Mouse (Mus musculus) adrenal gland, postnatal 10 days (tissue): ENCODE data around the gene Trpc5. TPM values are rescaled to one million over a fixed set of nuclear protein-coding genes. Genes with fewer than 3 reads are reported as not detected.

Source experiments
- DNase-seq: peaks from one replicate; pipeline ENCODE4 v3.0.0; 2021; ENCODE audit warnings: mixed read lengths
- total RNA-seq, 2 experiments: library from RNA; stranded (reverse); gene quantifications; 2 replicates each; pipeline ENCODE4 v1.2.3; 2021

The Trpc5 gene
- total RNA-seq, 2 experiments from 2014 or later = 0.87 to 1.8 TPM

GRCm38 (mm10) chrX:144335332-144336015, 352.5 kb downstream of the Trpc5 start:
- DNase-seq = no peak

Other genes starting within 250 kb of the Trpc5 start
- gene Trpc5os, start 231.6 kb downstream of the Trpc5 start, total RNA-seq = not detected
- gene Rtl4, start 727 bp upstream of the Trpc5 start, total RNA-seq = 1 to 10 TPM; 1.9 to 2.0 TPM